Mouse (Mus musculus): ENCODE data around the gene Olfr873. TPM values are rescaled to one million over a fixed set of nuclear protein-coding genes. Genes with fewer than 3 reads are reported as not detected.
"Not testable (repeated sequence)": the region's sequence is repeated elsewhere in the genome, so short reads cannot be mapped to it uniquely, and the experiment has no call there.

Gene Olfr873
- 0.10 TPM in 1 of 2 replicates, not detected in the other for polyA plus RNA-seq (2015; fragmentation: Nextera tagmentation; extraction: Ambion mirVana)

DNA sequence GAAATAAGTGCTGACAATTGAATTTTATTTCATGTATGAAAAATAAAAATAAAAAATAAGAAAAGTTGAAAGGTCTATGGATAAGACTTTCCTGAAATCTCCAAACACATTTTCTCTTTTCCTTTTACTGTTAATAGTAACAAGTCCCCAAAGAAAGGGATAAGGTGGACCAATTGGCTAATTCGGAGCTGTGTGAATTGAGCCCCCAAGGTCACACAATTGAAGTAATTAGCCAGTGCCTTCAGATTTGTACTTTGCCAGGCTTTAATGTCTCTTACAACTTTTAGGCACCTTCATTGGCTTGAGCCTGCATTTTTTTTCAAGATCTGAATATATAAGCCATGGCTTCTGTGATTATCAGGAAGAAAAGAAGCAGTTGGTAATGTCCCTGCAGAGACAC is at the start of gene Olfr873:
Olfr873 (plus strand) TSS at position 301 of the 400 bp plus-strand sequence.
- H3K27me3 ChIP-seq = no peaks in the 10 kb centered on the region
- H3K36me3 ChIP-seq = no peaks in the 10 kb centered on the region
- 82% methylated on average over 1 of the region's 1 CpGs for WGBS

DNA sequence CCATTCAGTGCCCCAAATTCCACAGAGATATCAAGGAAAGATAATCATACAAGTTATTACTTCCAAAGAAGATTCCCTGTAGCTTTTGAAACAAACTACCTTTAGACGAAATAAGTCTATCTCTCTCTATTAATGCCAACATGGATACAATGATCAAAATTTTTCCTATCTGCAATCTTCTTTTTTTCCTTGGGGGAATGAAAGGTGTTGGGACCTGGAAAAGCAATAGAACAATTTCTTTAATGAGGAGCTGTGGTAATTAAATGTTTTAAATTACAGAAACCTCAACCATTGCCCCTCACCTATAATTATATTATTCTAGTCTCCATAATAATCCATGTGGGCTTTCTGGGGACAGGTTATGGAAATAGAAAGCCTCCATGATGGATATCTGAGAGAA is 16.3 kb upstream of the Olfr873 start, which contains the start of gene Olfr39:
Olfr39 (plus strand) TSS at position 301 of the 400 bp plus-strand sequence.
- WGBS = 84% methylated on average over 1 of the region's 1 CpGs
- H3K4me2 ChIP-seq = no peak within 1 kb of the TSS
- H3K9me3 ChIP-seq = no peaks in the 10 kb centered on the region
- H3K27ac ChIP-seq = no peak within 1 kb of the TSS
- H3K36me3 ChIP-seq = no peaks in the 10 kb centered on the region
- ATAC-seq (ENCODE audit: insufficient number of reproducible peaks, insufficient read depth, low FRiP score, low TSS enrichment, low read depth) = no peak
- no peak within 1 kb of the TSS for H3K9ac ChIP-seq
- no peaks in the 10 kb centered on the region for H3K27me3 ChIP-seq
- H3K4me3 ChIP-seq = no peak within 1 kb of the TSS
- no peaks in the 10 kb centered on the region for H3K4me1 ChIP-seq

More for the DNA sequence above, at the start of gene Olfr873:
- H3K4me1 ChIP-seq = no peaks in the 10 kb centered on the region
- no peaks in the 10 kb centered on the region for H3K9me3 ChIP-seq
- H3K4me3 ChIP-seq = no peak within 1 kb of the TSS
- H3K4me2 ChIP-seq = no peak within 1 kb of the TSS
- ATAC-seq (ENCODE audit: insufficient number of reproducible peaks, insufficient read depth, low FRiP score, low TSS enrichment, low read depth) = no peak
- H3K27ac ChIP-seq = no peak within 1 kb of the TSS
- no peak within 1 kb of the TSS for H3K9ac ChIP-seq

DNA sequence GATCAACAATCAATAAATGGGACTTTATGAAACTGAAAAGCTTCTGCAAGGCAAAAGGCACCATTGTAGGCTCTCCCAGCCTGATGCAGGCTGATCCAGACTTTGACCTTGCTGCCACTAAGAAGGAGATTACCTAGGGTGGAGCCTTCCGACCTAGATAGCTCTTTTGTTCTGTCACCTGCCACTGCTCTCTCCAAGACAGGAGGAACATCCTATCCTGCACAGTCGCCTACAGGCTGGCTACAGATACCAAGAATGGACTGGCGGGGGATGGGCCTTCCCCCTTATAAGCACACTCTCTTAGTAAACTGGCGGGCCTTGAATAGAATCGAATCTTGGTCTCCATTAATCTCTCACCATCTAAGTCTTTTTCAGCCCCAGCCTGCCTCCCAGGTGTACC is 2.8 kb upstream of the Olfr873 start:
- H3K4me2 ChIP-seq, H3K36me3 ChIP-seq: not testable (repeated sequence)
- WGBS = 82% methylated on average over 5 of the region's 5 CpGs

GRCm38 (mm10) chr9:20335994-20336393 is 37.7 kb downstream of the Olfr873 start, which contains the start of gene Olfr18:
Gene Olfr18 (minus strand): TSS chr9:20336094.
- Histone ChIP-seq H3K27ac (no peak within 1 kb of the TSS), H3K4me1 (no peaks in the 10 kb centered on the region), H3K9ac (no peak within 1 kb of the TSS), H3K9me3 (no peaks in the 10 kb centered on the region), H3K36me3 (no peaks in the 10 kb centered on the region), H3K27me3 (no peaks in the 10 kb centered on the region), H3K4me3 (no peak within 1 kb of the TSS), H3K4me2 (no peak within 1 kb of the TSS)
- ATAC-seq (ENCODE audit: insufficient number of reproducible peaks, insufficient read depth, low FRiP score, low TSS enrichment, low read depth) = no peak

More for the DNA sequence above, 2.8 kb upstream of the Olfr873 start:
- H3K9me3 ChIP-seq; H3K4me3 ChIP-seq; ATAC-seq (ENCODE audit: insufficient number of reproducible peaks, insufficient read depth, low FRiP score, low TSS enrichment, low read depth); H3K27me3 ChIP-seq; H3K27ac ChIP-seq; H3K9ac ChIP-seq; H3K4me1 ChIP-seq: not testable (repeated sequence)

DNA sequence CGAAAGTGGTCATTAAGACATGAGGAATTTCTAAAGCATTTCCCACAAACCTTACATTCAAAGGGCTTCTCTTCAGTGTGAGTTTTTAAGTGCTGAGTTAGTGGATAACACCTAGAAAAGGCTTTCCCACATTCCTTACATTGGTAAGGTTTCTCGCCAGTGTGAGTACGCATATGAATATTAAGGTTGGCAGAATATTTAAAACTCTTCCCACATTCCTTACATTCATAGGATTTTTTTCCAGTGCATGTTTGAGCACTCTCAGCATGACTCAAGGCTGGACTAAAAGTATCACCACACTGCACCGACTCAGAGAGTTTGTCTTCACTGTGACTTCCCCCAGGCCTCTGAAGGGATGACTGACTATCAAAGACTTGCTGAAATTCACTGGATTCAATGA is 50.2 kb downstream of the Olfr873 start:
- Histone ChIP-seq H3K4me3 (no peak overlapping the region), H3K36me3 (peaks cover 42% of the 10 kb centered on the region), H3K9ac (no peak overlapping the region), H3K27ac (no peak overlapping the region), H3K4me1 (no peaks in the 10 kb centered on the region), H3K9me3 (peaks cover 9% of the 10 kb centered on the region), H3K27me3 (no peaks in the 10 kb centered on the region), H3K4me2 (no peak overlapping the region)
- 89% methylated on average over 4 of the region's 4 CpGs for WGBS
- no peak for ATAC-seq (ENCODE audit: insufficient number of reproducible peaks, insufficient read depth, low FRiP score, low TSS enrichment, low read depth)

Other genes starting within 250 kb of the Olfr873 start
- gene Olfr867, start 241.0 kb upstream of the Olfr873 start, polyA plus RNA-seq (2015; fragmentation: Nextera tagmentation; extraction: Ambion mirVana) = not detected in 2 replicates
- not detected in 2 replicates for gene Olfr868, start 199.9 kb upstream of the Olfr873 start, polyA plus RNA-seq (2015; fragmentation: Nextera tagmentation; extraction: Ambion mirVana)
- gene Olfr869, start 169.5 kb upstream of the Olfr873 start, polyA plus RNA-seq (2015; fragmentation: Nextera tagmentation; extraction: Ambion mirVana) = not detected in 2 replicates
- gene Olfr870, start 124.5 kb upstream of the Olfr873 start, polyA plus RNA-seq (2015; fragmentation: Nextera tagmentation; extraction: Ambion mirVana) = not detected in 2 replicates
- gene Olfr871, start 86.3 kb upstream of the Olfr873 start, polyA plus RNA-seq (2015; fragmentation: Nextera tagmentation; extraction: Ambion mirVana) = not detected in 2 replicates
- not detected in 2 replicates for gene Olfr872, start 61.4 kb upstream of the Olfr873 start, polyA plus RNA-seq (2015; fragmentation: Nextera tagmentation; extraction: Ambion mirVana)
- gene Olfr39, start 16.2 kb upstream of the Olfr873 start, polyA plus RNA-seq (2015; fragmentation: Nextera tagmentation; extraction: Ambion mirVana) = not detected in 2 replicates
- gene Olfr18, start 37.6 kb downstream of the Olfr873 start, polyA plus RNA-seq (2015; fragmentation: Nextera tagmentation; extraction: Ambion mirVana) = not detected in 2 replicates
- gene Zfp560, start 86.6 kb downstream of the Olfr873 start, polyA plus RNA-seq (2015; fragmentation: Nextera tagmentation; extraction: Ambion mirVana) = 33.3 and 37.6 TPM in 2 replicates
- gene Zfp26, start 161.6 kb downstream of the Olfr873 start, polyA plus RNA-seq (2015; fragmentation: Nextera tagmentation; extraction: Ambion mirVana) = 18.2 and 18.7 TPM in 2 replicates
- gene Zfp426, start 194.2 kb downstream of the Olfr873 start, polyA plus RNA-seq (2015; fragmentation: Nextera tagmentation; extraction: Ambion mirVana) = 23.5 and 23.9 TPM in 2 replicates
- gene Zfp266, start 222.9 kb downstream of the Olfr873 start, polyA plus RNA-seq (2015; fragmentation: Nextera tagmentation; extraction: Ambion mirVana) = 148 and 158 TPM in 2 replicates